In genomic region chr6:125099421-125099971, GRCm38 (mm10) we compare ENCODE assay signal across 8 mouse cellular contexts. TPM values are rescaled to one million over a fixed set of nuclear protein-coding genes. Genes with fewer than 3 reads are reported as not detected.
DNase-seq lines count a peak whose midpoint lies in the region; ATAC-seq and TF ChIP-seq lines count a peak whose summit lies in the region.

No protein-coding gene starts in this region.

- H3K36me3 ChIP-seq in kidney, embryonic 16.5 days (ENCODE audit: insufficient read depth, low read length), result peaks cover 48% of the 10 kb centered on the region
- H3K36me3 ChIP-seq in intestine, embryonic 15.5 days, result peaks cover 42% of the 10 kb centered on the region
- peaks cover 37% of the 10 kb centered on the region for H3K36me3 ChIP-seq in spleen, adult 2 months (ENCODE audit: control insufficient read depth, insufficient read depth, low read length)

- H3K27me3 ChIP-seq in kidney, embryonic 16.5 days (ENCODE audit: insufficient read depth, low read length), result no peaks in the 10 kb centered on the region
- H3K27me3 ChIP-seq in intestine, embryonic 15.5 days (replicated peaks), result no peaks in the 10 kb centered on the region
- no peaks in the 10 kb centered on the region for H3K27me3 ChIP-seq in spleen, adult 2 months (ENCODE audit: control insufficient read depth, insufficient read depth, low read length)

- TF ChIP-seq POLR2A in bone marrow, adult 2 months (IDR thresholded peaks at IDR 0.05; ENCODE audit: borderline replicate concordance, control insufficient read depth, low read depth, low read length), result no peak
- TF ChIP-seq POLR2A in spleen, adult 2 months (IDR thresholded peaks at IDR 0.05; ENCODE audit: low read depth, low read length), result no peak

- 38% methylated on average over 5 of the region's 5 CpGs for WGBS in kidney, embryonic 16.5 days
- WGBS in bone marrow, adult 2 months, result 17% methylated on average over 5 of the region's 5 CpGs
- WGBS in intestine, embryonic 15.5 days, result 39% methylated on average over 5 of the region's 5 CpGs
- WGBS in spleen, adult 2 months, result 19% methylated on average over 5 of the region's 5 CpGs

- no peak for DNase-seq in kidney, adult 9 months
- peak; percentile 66 for DNase-seq in lung, postnatal 25 days (ENCODE audit: low spot score)
- peak in 1 of 2 experiments; percentile 73 for DNase-seq in spleen, adult 2 months (ENCODE audit: low read depth in 1 of 2, low spot score in 2 of 2)
- DNase-seq in embryo, embryonic 10 days (ENCODE audit: low spot score), result no peak

- H3K4me3 ChIP-seq in kidney, embryonic 16.5 days (ENCODE audit: low read length), result peak overlapping the region; percentile 93
- H3K4me3 ChIP-seq in bone marrow, adult 2 months (replicated peaks; ENCODE audit: control insufficient read depth, low read depth, low read length), result peak overlapping the region; percentile 4
- no peak overlapping the region for H3K4me3 ChIP-seq in intestine, embryonic 15.5 days (replicated peaks)
- peak overlapping the region; percentile 41; the same call in 1 of the 2 replicates for H3K4me3 ChIP-seq in spleen, adult 2 months (ENCODE audit: extremely low read depth, insufficient read depth, insufficient read length)

- no peak for ATAC-seq in kidney, embryonic 16.5 days (ENCODE audit: low FRiP score, low TSS enrichment)
- ATAC-seq in granulocyte monocyte progenitor cell, adult 5-6 weeks (replicated peaks; ENCODE audit: poor library complexity, severe bottlenecking), result peak; percentile 48
- ATAC-seq in intestine, embryonic 15.5 days, result no peak

- TF ChIP-seq CTCF in bone marrow, adult 2 months (IDR thresholded peaks at IDR 0.05; ENCODE audit: control insufficient read depth, insufficient read depth, low read length), result peak; percentile 19; the same call in 1 of the 2 replicates
- no peak for TF ChIP-seq CTCF in spleen, adult 2 months (IDR thresholded peaks at IDR 0.05; ENCODE audit: extremely low read depth, insufficient read depth, insufficient read length, insufficient replicate concordance)

- no peaks in the 10 kb centered on the region for H3K9me3 ChIP-seq in kidney, embryonic 16.5 days (ENCODE audit: low read length)
- no peaks in the 10 kb centered on the region for H3K9me3 ChIP-seq in intestine, embryonic 15.5 days

- H3K4me2 ChIP-seq in kidney, embryonic 16.5 days (replicated peaks; ENCODE audit: low read depth, low read length), result peak overlapping the region; percentile 85
- peak overlapping the region; percentile 72 for H3K4me2 ChIP-seq in intestine, embryonic 15.5 days (replicated peaks)

- peak overlapping the region; percentile 37 for H3K27ac ChIP-seq in kidney, embryonic 16.5 days (ENCODE audit: low read length)
- peak overlapping the region; percentile 31 for H3K27ac ChIP-seq in bone marrow, adult 2 months (ENCODE audit: control insufficient read depth, insufficient read depth, low read depth, low read length, poor library complexity)
- 0 out of 2 replicates have a peak overlapping the region, but pooled peaks have one; percentile 33 for H3K27ac ChIP-seq in intestine, embryonic 15.5 days
- peak overlapping the region; percentile 95 for H3K27ac ChIP-seq in spleen, adult 2 months (ENCODE audit: insufficient read depth, low read length)

- peak overlapping the region; percentile 18; the same call in 1 of the 2 replicates for H3K9ac ChIP-seq in kidney, embryonic 16.5 days (replicated peaks; ENCODE audit: low read length)
- H3K9ac ChIP-seq in intestine, embryonic 15.5 days, result peak overlapping the region; percentile 23; the same call in 1 of the 2 replicates

- H3K4me1 ChIP-seq in kidney, embryonic 16.5 days (ENCODE audit: insufficient read depth, low read length), result peaks cover 34% of the 10 kb centered on the region
- peaks cover 2% of the 10 kb centered on the region; the same call in 1 of the 2 replicates for H3K4me1 ChIP-seq in bone marrow, adult 2 months (ENCODE audit: control insufficient read depth, insufficient read depth, low read length)
- H3K4me1 ChIP-seq in intestine, embryonic 15.5 days (replicated peaks), result peaks cover 30% of the 10 kb centered on the region
- peaks cover 19% of the 10 kb centered on the region for H3K4me1 ChIP-seq in spleen, adult 2 months (ENCODE audit: control insufficient read depth, insufficient read depth, insufficient read length)

RNA-seq across cellular contexts. Expression of gene Chd4, which starts 3.7 kb away (rescaled TPM):
- 72.0 and 80.4 TPM in 2 replicates for polyA plus RNA-seq in kidney, embryonic 16.5 days (2015; fragmentation: Nextera tagmentation; extraction: Ambion mirVana)
- 66.8 and 106 TPM in 2 replicates for polyA plus RNA-seq in bone marrow, adult 2 months (2011; ENCODE audit: insufficient read depth, insufficient read length, low replicate concordance, missing spikeins)
- total RNA-seq in granulocyte monocyte progenitor cell, adult 5-6 weeks (2014; fragmentation: Nextera tagmentation), result 136 and 161 TPM in 2 replicates
- total RNA-seq in granulocyte monocyte progenitor cell, adult 5-6 weeks (2017), result 246 and 373 TPM in 2 replicates
- polyA plus RNA-seq in intestine, embryonic 15.5 days (2015; fragmentation: Nextera tagmentation; extraction: Ambion mirVana), result 62.3 and 62.6 TPM in 2 replicates
- 87.4 and 196 TPM in 2 replicates for polyA plus RNA-seq in spleen, adult 2 months (2012; rRNA removed)

RNA-seq across cellular contexts. Expression of gene Lpar5, which starts 31.8 kb away (rescaled TPM):
- 0.30 and 0.60 TPM in 2 replicates for polyA plus RNA-seq in kidney, embryonic 16.5 days (2015; fragmentation: Nextera tagmentation; extraction: Ambion mirVana)
- polyA plus RNA-seq in bone marrow, adult 2 months (2011; ENCODE audit: insufficient read depth, insufficient read length, low replicate concordance, missing spikeins), result not detected in 2 replicates
- 8.7 and 13.4 TPM in 2 replicates for total RNA-seq in granulocyte monocyte progenitor cell, adult 5-6 weeks (2014; fragmentation: Nextera tagmentation)
- 2.7 and 5.2 TPM in 2 replicates for total RNA-seq in granulocyte monocyte progenitor cell, adult 5-6 weeks (2017)
- polyA plus RNA-seq in intestine, embryonic 15.5 days (2015; fragmentation: Nextera tagmentation; extraction: Ambion mirVana), result 5.8 and 6.1 TPM in 2 replicates
- 62.1 and 64.3 TPM in 2 replicates for polyA plus RNA-seq in spleen, adult 2 months (2012; rRNA removed)

RNA-seq across cellular contexts. Expression of gene Nop2, which starts 32.2 kb away (rescaled TPM):
- 68.6 and 69.3 TPM in 2 replicates for polyA plus RNA-seq in kidney, embryonic 16.5 days (2015; fragmentation: Nextera tagmentation; extraction: Ambion mirVana)
- 12.5 and 25.7 TPM in 2 replicates for polyA plus RNA-seq in bone marrow, adult 2 months (2011; ENCODE audit: insufficient read depth, insufficient read length, low replicate concordance, missing spikeins)
- 65.6 and 82.8 TPM in 2 replicates for total RNA-seq in granulocyte monocyte progenitor cell, adult 5-6 weeks (2014; fragmentation: Nextera tagmentation)
- 79.2 and 82.4 TPM in 2 replicates for total RNA-seq in granulocyte monocyte progenitor cell, adult 5-6 weeks (2017)
- 68.1 and 70.3 TPM in 2 replicates for polyA plus RNA-seq in intestine, embryonic 15.5 days (2015; fragmentation: Nextera tagmentation; extraction: Ambion mirVana)
- 14.0 and 16.2 TPM in 2 replicates for polyA plus RNA-seq in spleen, adult 2 months (2012; rRNA removed)

RNA-seq across cellular contexts. Expression of gene Iffo1, which starts 45.5 kb away (rescaled TPM):
- 7.9 and 8.7 TPM in 2 replicates for polyA plus RNA-seq in kidney, embryonic 16.5 days (2015; fragmentation: Nextera tagmentation; extraction: Ambion mirVana)
- 21.0 and 39.0 TPM in 2 replicates for polyA plus RNA-seq in bone marrow, adult 2 months (2011; ENCODE audit: insufficient read depth, insufficient read length, low replicate concordance, missing spikeins)
- total RNA-seq in granulocyte monocyte progenitor cell, adult 5-6 weeks (2014; fragmentation: Nextera tagmentation), result 26.4 and 37.4 TPM in 2 replicates
- total RNA-seq in granulocyte monocyte progenitor cell, adult 5-6 weeks (2017), result 11.8 and 14.0 TPM in 2 replicates
- 6.9 and 7.2 TPM in 2 replicates for polyA plus RNA-seq in intestine, embryonic 15.5 days (2015; fragmentation: Nextera tagmentation; extraction: Ambion mirVana)
- 58.0 and 66.8 TPM in 2 replicates for polyA plus RNA-seq in spleen, adult 2 months (2012; rRNA removed)

RNA-seq across cellular contexts. Expression of gene Acrbp, which starts 50.0 kb away (rescaled TPM):
- polyA plus RNA-seq in kidney, embryonic 16.5 days (2015; fragmentation: Nextera tagmentation; extraction: Ambion mirVana), result 16.3 and 20.4 TPM in 2 replicates
- 24.3 and 45.9 TPM in 2 replicates for polyA plus RNA-seq in bone marrow, adult 2 months (2011; ENCODE audit: insufficient read depth, insufficient read length, low replicate concordance, missing spikeins)
- 10.6 and 17.5 TPM in 2 replicates for total RNA-seq in granulocyte monocyte progenitor cell, adult 5-6 weeks (2014; fragmentation: Nextera tagmentation)
- total RNA-seq in granulocyte monocyte progenitor cell, adult 5-6 weeks (2017), result 1.3 and 3.9 TPM in 2 replicates
- polyA plus RNA-seq in intestine, embryonic 15.5 days (2015; fragmentation: Nextera tagmentation; extraction: Ambion mirVana), result 8.5 and 9.3 TPM in 2 replicates
- 34.4 and 35.8 TPM in 2 replicates for polyA plus RNA-seq in spleen, adult 2 months (2012; rRNA removed)

Comparison
In these comparisons a context has a peak if more than half of its experiments do, and no peak if none do; other contexts are left out.
1. H3K27ac ChIP-seq: peak in every context shown above with its lines; median percentile 95 in spleen, adult 2 months; 37 in kidney, embryonic 16.5 days; 33 in intestine, embryonic 15.5 days; 31 in bone marrow, adult 2 months.